Mouse (Mus musculus): ENCODE measurements around the gene Pgs1. TPM values are rescaled to one million over a fixed set of nuclear protein-coding genes. Genes with fewer than 3 reads are reported as not detected.

Gene Pgs1
- total RNA-seq, 2 experiments from 2014 or later = 18.7 to 27.2 TPM

- ATAC-seq (ENCODE audit: poor library complexity, severe bottlenecking) = no peak
Measured at GRCm38 (mm10) chr11:118031134-118031533, 45.0 kb downstream of the Pgs1 start.

- ATAC-seq (ENCODE audit: poor library complexity, severe bottlenecking) = no peak
Measured at GRCm38 (mm10) chr11:118034395-118034794, 48.3 kb downstream of the Pgs1 start.

GRCm38 (mm10) chr11:118035068-118035467 is 49.0 kb downstream of the Pgs1 start:
- no peak for ATAC-seq (ENCODE audit: poor library complexity, severe bottlenecking)

- no peak for ATAC-seq (ENCODE audit: poor library complexity, severe bottlenecking)
Measured at GRCm38 (mm10) chr11:118042791-118043190, 56.7 kb downstream of the Pgs1 start.

GRCm38 (mm10) chr11:118043293-118043907 is 57.3 kb downstream of the Pgs1 start:
- ATAC-seq (ENCODE audit: poor library complexity, severe bottlenecking) = no peak

GRCm38 (mm10) chr11:118049641-118050040 is 63.5 kb downstream of the Pgs1 start:
- no peak for ATAC-seq (ENCODE audit: poor library complexity, severe bottlenecking)

GRCm38 (mm10) chr11:118050174-118050573 is 64.1 kb downstream of the Pgs1 start:
- ATAC-seq (ENCODE audit: poor library complexity, severe bottlenecking) = no peak

- ATAC-seq (ENCODE audit: poor library complexity, severe bottlenecking) = no peak
Measured at GRCm38 (mm10) chr11:118058367-118058766, 72.3 kb downstream of the Pgs1 start.

- ATAC-seq (ENCODE audit: poor library complexity, severe bottlenecking) = no peak
Measured at GRCm38 (mm10) chr11:118058872-118059271, 72.8 kb downstream of the Pgs1 start.

- no peak for ATAC-seq (ENCODE audit: poor library complexity, severe bottlenecking)
Measured at GRCm38 (mm10) chr11:118060038-118060437, 73.9 kb downstream of the Pgs1 start.

GRCm38 (mm10) chr11:118067588-118067987 is 81.5 kb downstream of the Pgs1 start:
- ATAC-seq (ENCODE audit: poor library complexity, severe bottlenecking) = no peak

- ATAC-seq (ENCODE audit: poor library complexity, severe bottlenecking) = no peak
Measured at GRCm38 (mm10) chr11:118068812-118069332, 82.8 kb downstream of the Pgs1 start.

GRCm38 (mm10) chr11:118071227-118071912 is 85.3 kb downstream of the Pgs1 start:
- no peak for ATAC-seq (ENCODE audit: poor library complexity, severe bottlenecking)

Other genes with a start within 250 kb of the Pgs1 start
- 8.6 and 11.7 TPM in 2 replicates for gene Tmc8, start 204.2 kb upstream of the Pgs1 start, total RNA-seq (2015)
- 4.3 and 7.4 TPM in 2 replicates for gene Tmc8, start 204.2 kb upstream of the Pgs1 start, total RNA-seq (2017)
- 74.3 and 79.6 TPM in 2 replicates for gene Tmc6, start 204.1 kb upstream of the Pgs1 start, total RNA-seq (2015)
- 17.4 and 18.5 TPM in 2 replicates for gene Tmc6, start 204.1 kb upstream of the Pgs1 start, total RNA-seq (2017)
- gene 6030468B19Rik, start 188.6 kb upstream of the Pgs1 start, total RNA-seq (2015) = 0.60 TPM in 1 of 2 replicates, not detected in the other
- 0.53 TPM in 1 of 2 replicates, not detected in the other for gene 6030468B19Rik, start 188.6 kb upstream of the Pgs1 start, total RNA-seq (2017)
- 1.1 and 2.2 TPM in 2 replicates for gene Gm20708, start 176.6 kb upstream of the Pgs1 start, total RNA-seq (2015)
- 1.1 TPM in 1 of 2 replicates, not detected in the other for gene Gm20708, start 176.6 kb upstream of the Pgs1 start, total RNA-seq (2017)
- gene Syngr2, start 176.6 kb upstream of the Pgs1 start, total RNA-seq (2015) = 225 and 241 TPM in 2 replicates
- gene Syngr2, start 176.6 kb upstream of the Pgs1 start, total RNA-seq (2017) = 163 and 176 TPM in 2 replicates
- 2.4 and 3.0 TPM in 2 replicates for gene Afmid, start 160.4 kb upstream of the Pgs1 start, total RNA-seq (2015)
- 2.8 and 4.7 TPM in 2 replicates for gene Afmid, start 160.4 kb upstream of the Pgs1 start, total RNA-seq (2017)
- 126 and 127 TPM in 2 replicates for gene Tk1, start 160.2 kb upstream of the Pgs1 start, total RNA-seq (2015)
- 60.0 and 73.7 TPM in 2 replicates for gene Tk1, start 160.2 kb upstream of the Pgs1 start, total RNA-seq (2017)
- gene Birc5, start 137.0 kb upstream of the Pgs1 start, total RNA-seq (2015) = 220 and 258 TPM in 2 replicates
- 232 and 240 TPM in 2 replicates for gene Birc5, start 137.0 kb upstream of the Pgs1 start, total RNA-seq (2017)
- not detected in 2 replicates for gene Tmem235, start 125.5 kb upstream of the Pgs1 start, total RNA-seq (2015)
- gene Tmem235, start 125.5 kb upstream of the Pgs1 start, total RNA-seq (2017) = not detected in 2 replicates
- gene Tha1, start 112.8 kb upstream of the Pgs1 start, total RNA-seq (2015) = 1.4 and 1.8 TPM in 2 replicates
- gene Tha1, start 112.8 kb upstream of the Pgs1 start, total RNA-seq (2017) = 0.89 and 1.1 TPM in 2 replicates
- gene Socs3, start 16.2 kb upstream of the Pgs1 start, total RNA-seq (2015) = 2.0 and 3.1 TPM in 2 replicates
- 3.2 and 5.1 TPM in 2 replicates for gene Socs3, start 16.2 kb upstream of the Pgs1 start, total RNA-seq (2017)
- gene Dnah17, start 144.3 kb downstream of the Pgs1 start, total RNA-seq (2015) = under 0.01 TPM in 1 of 2 replicates, not detected in the other
- gene Dnah17, start 144.3 kb downstream of the Pgs1 start, total RNA-seq (2017) = under 0.01 TPM in 2 replicates